Mouse (Mus musculus) MEL-GATA-1-ER (cell line): ENCODE measurements around the gene Zfp59.
"Not testable (repeated sequence)": the region's sequence is repeated elsewhere in the genome, so short reads cannot be mapped to it uniquely, and the experiment has no call there.

Source experiments
- DNase-seq: peaks from one replicate; pipeline ENCODE4 v3.0.0-alpha.2; 2012; ENCODE audit warnings: low read depth; ENCODE audit errors: extremely low read depth

Gene Zfp59

GRCm38 (mm10) chr7:27838323-27839249, at the start of gene Zfp59:
Gene Zfp59 (plus strand): TSS chr7:27838607.
- DNase-seq, result peak; percentile 79

- DNase-seq, result no peak
These were observed 49.1 kb upstream of the Zfp59 start for GRCm38 (mm10) chr7:27789306-27789705.

- not testable (repeated sequence) for DNase-seq
These were observed 44.5 kb upstream of the Zfp59 start for GRCm38 (mm10) chr7:27793865-27794264.

GRCm38 (mm10) chr7:27794566-27794965, 43.8 kb upstream of the Zfp59 start:
- no peak for DNase-seq

GRCm38 (mm10) chr7:27797906-27798811, 40.2 kb upstream of the Zfp59 start:
- no peak for DNase-seq

GRCm38 (mm10) chr7:27801137-27801536, 37.3 kb upstream of the Zfp59 start:
- DNase-seq, result no peak

GRCm38 (mm10) chr7:27802986-27803385, 35.4 kb upstream of the Zfp59 start:
- no peak for DNase-seq

GRCm38 (mm10) chr7:27804297-27805030, 33.9 kb upstream of the Zfp59 start:
- DNase-seq, result peak; percentile 76

GRCm38 (mm10) chr7:27806896-27807295, 31.5 kb upstream of the Zfp59 start, which contains the start of gene Zfp626:
Gene Zfp626 (plus strand): TSS chr7:27807196.
- DNase-seq, result not testable (repeated sequence)

GRCm38 (mm10) chr7:27807305-27807704, 31.1 kb upstream of the Zfp59 start:
- not testable (repeated sequence) for DNase-seq

- no peak for DNase-seq
These were observed 19.8 kb upstream of the Zfp59 start for GRCm38 (mm10) chr7:27818526-27819110.

GRCm38 (mm10) chr7:27822611-27823010, 15.8 kb upstream of the Zfp59 start:
- DNase-seq, result no peak

GRCm38 (mm10) chr7:27834131-27834530, 4.3 kb upstream of the Zfp59 start:
- DNase-seq, result no peak

- no peak for DNase-seq
These were observed 511 bp upstream of the Zfp59 start for GRCm38 (mm10) chr7:27837896-27838295.

- DNase-seq, result no peak
These were observed 1.2 kb downstream of the Zfp59 start for GRCm38 (mm10) chr7:27839596-27839995.

- no peak for DNase-seq
These were observed 1.7 kb downstream of the Zfp59 start for GRCm38 (mm10) chr7:27840104-27840503.

- no peak for DNase-seq
These were observed 18.8 kb downstream of the Zfp59 start, which contains the start of gene Zfp607a for GRCm38 (mm10) chr7:27857227-27857626. Gene Zfp607a (plus strand): TSS chr7:27857527.

- peak; percentile 46 for DNase-seq
These were observed 21.2 kb downstream of the Zfp59 start for GRCm38 (mm10) chr7:27859301-27860251.

- DNase-seq, result peak; percentile 90
These were observed 22.2 kb downstream of the Zfp59 start for GRCm38 (mm10) chr7:27860396-27861235.
